Mouse (Mus musculus): Measurements from ENCODE around the gene Speer4d. TPM values are rescaled to one million over a fixed set of nuclear protein-coding genes. Genes with fewer than 3 reads are reported as not detected.
"Not testable (repeated sequence)": the region's sequence is repeated elsewhere in the genome, so short reads cannot be mapped to it uniquely, and the experiment has no call there.

The Speer4d gene
- not detected in 2 replicates for polyA plus RNA-seq (2014; fragmentation: Nextera tagmentation; extraction: Ambion mirVana)

GRCm38 (mm10) chr5:15618764-15619163, at the start of gene Speer4d:
TSS of gene Speer4d (plus strand) at chr5:15619064.
- 60% methylated on average over 1 of the region's 1 CpGs for WGBS
- H3K36me3 ChIP-seq (ENCODE audit: insufficient read depth); H3K4me3 ChIP-seq (ENCODE audit: low read depth, low read length); H3K27ac ChIP-seq (ENCODE audit: low read depth); H3K4me1 ChIP-seq (ENCODE audit: insufficient read depth); ATAC-seq (ENCODE audit: insufficient read depth); H3K9ac ChIP-seq; H3K9me3 ChIP-seq (ENCODE audit: low read depth, low read length); H3K27me3 ChIP-seq (ENCODE audit: insufficient read depth, low read length); H3K4me2 ChIP-seq; DNase-seq: not testable (repeated sequence)

GRCm38 (mm10) chr5:15573735-15574134, 45.1 kb upstream of the Speer4d start:
- not testable (repeated sequence) for ATAC-seq (ENCODE audit: insufficient read depth)

GRCm38 (mm10) chr5:15577033-15577432, 41.8 kb upstream of the Speer4d start, which contains the start of gene Gm21083:
TSS of gene Gm21083 (plus strand) at chr5:15577333.
- not testable (repeated sequence) for H3K9me3 ChIP-seq (ENCODE audit: low read depth, low read length); ATAC-seq (ENCODE audit: insufficient read depth); H3K27ac ChIP-seq (ENCODE audit: low read depth); H3K27me3 ChIP-seq (ENCODE audit: insufficient read depth, low read length); H3K4me3 ChIP-seq (ENCODE audit: low read depth, low read length); H3K4me1 ChIP-seq (ENCODE audit: insufficient read depth); H3K4me2 ChIP-seq; H3K36me3 ChIP-seq (ENCODE audit: insufficient read depth); DNase-seq; H3K9ac ChIP-seq
- WGBS, result no CpG with 5 or more reads among the region's 1 CpGs

More at GRCm38 (mm10) chr5:15573735-15574134, 45.1 kb upstream of the Speer4d start:
- H3K4me2 ChIP-seq; H3K4me1 ChIP-seq (ENCODE audit: insufficient read depth); H3K36me3 ChIP-seq (ENCODE audit: insufficient read depth); H3K27me3 ChIP-seq (ENCODE audit: insufficient read depth, low read length); H3K9ac ChIP-seq; H3K27ac ChIP-seq (ENCODE audit: low read depth); H3K4me3 ChIP-seq (ENCODE audit: low read depth, low read length); H3K9me3 ChIP-seq (ENCODE audit: low read depth, low read length); DNase-seq: not testable (repeated sequence)

GRCm38 (mm10) chr5:15586351-15586750, 32.5 kb upstream of the Speer4d start:
- DNase-seq, result peak; percentile 26
- H3K9me3 ChIP-seq (ENCODE audit: low read depth, low read length); H3K36me3 ChIP-seq (ENCODE audit: insufficient read depth); H3K4me1 ChIP-seq (ENCODE audit: insufficient read depth); H3K9ac ChIP-seq; H3K27ac ChIP-seq (ENCODE audit: low read depth); H3K4me3 ChIP-seq (ENCODE audit: low read depth, low read length); H3K4me2 ChIP-seq; H3K27me3 ChIP-seq (ENCODE audit: insufficient read depth, low read length); ATAC-seq (ENCODE audit: insufficient read depth): not testable (repeated sequence)
- peak; percentile 32 for TF ChIP-seq CTCF (IDR thresholded peaks at IDR 0.05; ENCODE audit: low read depth)

GRCm38 (mm10) chr5:15588291-15588690, 30.6 kb upstream of the Speer4d start:
- not testable (repeated sequence) for H3K4me3 ChIP-seq (ENCODE audit: low read depth, low read length); H3K36me3 ChIP-seq (ENCODE audit: insufficient read depth); H3K4me2 ChIP-seq; H3K9me3 ChIP-seq (ENCODE audit: low read depth, low read length); H3K27me3 ChIP-seq (ENCODE audit: insufficient read depth, low read length); H3K9ac ChIP-seq; H3K27ac ChIP-seq (ENCODE audit: low read depth); ATAC-seq (ENCODE audit: insufficient read depth); H3K4me1 ChIP-seq (ENCODE audit: insufficient read depth)
- peak; percentile 85 for DNase-seq
- WGBS, result 27% methylated on average over 6 of the region's 6 CpGs
- peak; percentile 62 for TF ChIP-seq CTCF (IDR thresholded peaks at IDR 0.05; ENCODE audit: low read depth)

GRCm38 (mm10) chr5:15590635-15591034, 28.2 kb upstream of the Speer4d start:
- H3K9me3 ChIP-seq (ENCODE audit: low read depth, low read length); H3K36me3 ChIP-seq (ENCODE audit: insufficient read depth); H3K27ac ChIP-seq (ENCODE audit: low read depth); H3K27me3 ChIP-seq (ENCODE audit: insufficient read depth, low read length); H3K4me2 ChIP-seq; ATAC-seq (ENCODE audit: insufficient read depth); H3K4me3 ChIP-seq (ENCODE audit: low read depth, low read length); H3K9ac ChIP-seq; DNase-seq; H3K4me1 ChIP-seq (ENCODE audit: insufficient read depth): not testable (repeated sequence)
- 54% methylated on average over 5 of the region's 5 CpGs for WGBS

GRCm38 (mm10) chr5:15591577-15591976, 27.3 kb upstream of the Speer4d start:
- not testable (repeated sequence) for H3K27me3 ChIP-seq (ENCODE audit: insufficient read depth, low read length)
- WGBS, result 66% methylated on average over 2 of the region's 2 CpGs

GRCm38 (mm10) chr5:15598831-15599230, 20.0 kb upstream of the Speer4d start:
- H3K9ac ChIP-seq; DNase-seq; H3K4me1 ChIP-seq (ENCODE audit: insufficient read depth); ATAC-seq (ENCODE audit: insufficient read depth); H3K27ac ChIP-seq (ENCODE audit: low read depth); H3K4me2 ChIP-seq; H3K27me3 ChIP-seq (ENCODE audit: insufficient read depth, low read length); H3K36me3 ChIP-seq (ENCODE audit: insufficient read depth); H3K9me3 ChIP-seq (ENCODE audit: low read depth, low read length); H3K4me3 ChIP-seq (ENCODE audit: low read depth, low read length): not testable (repeated sequence)

More at GRCm38 (mm10) chr5:15591577-15591976, 27.3 kb upstream of the Speer4d start:
- H3K4me1 ChIP-seq (ENCODE audit: insufficient read depth); ATAC-seq (ENCODE audit: insufficient read depth); H3K27ac ChIP-seq (ENCODE audit: low read depth); H3K9me3 ChIP-seq (ENCODE audit: low read depth, low read length); H3K9ac ChIP-seq; DNase-seq; H3K4me2 ChIP-seq; H3K4me3 ChIP-seq (ENCODE audit: low read depth, low read length); H3K36me3 ChIP-seq (ENCODE audit: insufficient read depth): not testable (repeated sequence)

Measured in lung, embryonic 14.5 days (tissue).